Mouse (Mus musculus): Measurements from ENCODE around the gene Nr1h2. TPM values are rescaled to one million over a fixed set of nuclear protein-coding genes. Genes with fewer than 3 reads are reported as not detected.

The Nr1h2 gene
- polyA plus RNA-seq, 1 experiment from 2014 or later, result 74.6 TPM

DNA sequence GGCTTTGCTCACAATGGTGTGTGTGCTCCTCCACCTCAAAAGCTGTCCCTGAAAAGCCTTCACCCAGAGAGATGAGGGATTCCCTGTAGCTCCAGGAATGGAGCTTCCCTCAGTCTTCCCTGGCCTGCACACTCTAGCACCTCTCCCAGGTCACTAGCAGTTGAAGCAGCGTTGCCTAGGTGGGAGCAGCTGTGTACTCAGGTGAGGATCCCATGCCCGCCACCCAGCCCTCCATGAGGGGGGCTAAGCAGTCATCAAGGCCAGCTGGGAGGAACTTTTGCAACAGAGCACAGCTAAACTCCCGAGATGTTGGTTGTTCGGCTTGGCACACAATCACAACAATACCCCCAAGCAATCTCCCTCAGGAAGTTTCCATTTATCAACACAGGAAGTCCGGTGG, 29.0 kb upstream of the Nr1h2 start:
- H3K27ac ChIP-seq, result no peak overlapping the region
- H3K36me3 ChIP-seq (replicated peaks), result no peaks in the 10 kb centered on the region
- H3K4me3 ChIP-seq, result no peak overlapping the region
- no peak for DNase-seq (ENCODE audit: extremely low spot score, low spot score)
- H3K9me3 ChIP-seq, result peaks cover 4% of the 10 kb centered on the region; the same call in 1 of the 2 replicates
- WGBS, result 82% methylated on average over 5 of the region's 5 CpGs
- peaks cover 14% of the 10 kb centered on the region for H3K4me1 ChIP-seq
- peaks cover 32% of the 10 kb centered on the region for H3K27me3 ChIP-seq (ENCODE audit: poor library complexity, severe bottlenecking)

DNA sequence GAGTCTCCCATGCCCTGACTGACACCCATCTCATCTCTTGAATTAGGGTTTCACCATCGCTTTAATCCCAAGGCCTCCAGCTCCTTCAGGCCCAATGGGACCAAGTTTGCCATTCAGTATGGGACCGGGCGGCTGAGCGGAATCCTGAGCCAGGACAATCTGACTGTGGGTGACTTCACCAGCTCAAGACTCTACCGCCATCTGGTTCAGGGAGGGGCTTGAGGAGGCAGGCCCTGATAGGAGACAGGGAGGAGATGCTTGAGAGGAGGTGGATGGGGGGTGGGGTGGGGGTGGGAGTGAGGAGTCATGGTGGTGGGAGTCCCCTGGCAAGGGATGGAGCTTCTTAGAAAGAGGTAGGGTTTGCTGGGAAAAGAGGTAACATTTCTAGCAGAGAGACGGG, 27.9 kb upstream of the Nr1h2 start:
- Histone ChIP-seq H3K9me3 (peaks cover 4% of the 10 kb centered on the region; the same call in 1 of the 2 replicates), H3K27me3 (ENCODE audit: poor library complexity, severe bottlenecking) (peaks cover 21% of the 10 kb centered on the region)
- 79% methylated on average over 6 of the region's 6 CpGs for WGBS

DNA sequence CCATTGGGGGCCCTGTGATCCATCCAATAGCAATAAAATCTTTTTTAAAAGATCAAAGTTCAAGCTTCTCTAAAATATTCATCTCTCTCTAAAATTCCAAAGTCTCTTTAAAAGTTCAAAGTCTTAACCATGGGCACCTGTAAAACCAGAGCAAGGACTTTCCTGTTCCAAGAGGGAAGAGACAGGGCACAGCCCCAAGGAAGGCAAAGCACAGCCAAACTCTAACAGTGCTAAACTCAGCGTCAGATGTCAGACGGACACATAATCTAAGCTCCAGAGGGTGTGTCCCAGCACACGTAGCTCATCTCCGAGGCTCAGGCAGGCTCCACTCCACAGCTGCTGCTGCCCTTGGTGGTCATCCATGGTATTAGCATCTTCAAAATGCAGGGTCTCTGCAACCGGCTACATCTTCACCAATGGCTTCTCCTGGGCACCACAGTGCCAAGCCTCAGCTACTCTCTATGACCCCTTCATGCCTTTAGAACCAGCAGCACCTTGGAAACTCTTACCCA, 22.6 kb upstream of the Nr1h2 start:
- peaks cover 4% of the 10 kb centered on the region; the same call in 1 of the 2 replicates for H3K9me3 ChIP-seq
- no peaks in the 10 kb centered on the region for H3K36me3 ChIP-seq (replicated peaks)
- peaks cover 12% of the 10 kb centered on the region for H3K4me1 ChIP-seq
- WGBS, result 57% methylated on average over 5 of the region's 5 CpGs
- peaks cover 13% of the 10 kb centered on the region; the same call in 1 of the 2 replicates for H3K27me3 ChIP-seq (ENCODE audit: poor library complexity, severe bottlenecking)
- no peak overlapping the region for H3K27ac ChIP-seq
- H3K4me3 ChIP-seq, result no peak overlapping the region
- no peak for DNase-seq (ENCODE audit: extremely low spot score, low spot score)

More for the DNA sequence above, 27.9 kb upstream of the Nr1h2 start:
- H3K36me3 ChIP-seq (replicated peaks), result no peaks in the 10 kb centered on the region
- H3K4me3 ChIP-seq, result no peak overlapping the region
- H3K27ac ChIP-seq, result no peak overlapping the region
- H3K4me1 ChIP-seq, result peaks cover 4% of the 10 kb centered on the region
- DNase-seq (ENCODE audit: extremely low spot score, low spot score), result no peak

DNA sequence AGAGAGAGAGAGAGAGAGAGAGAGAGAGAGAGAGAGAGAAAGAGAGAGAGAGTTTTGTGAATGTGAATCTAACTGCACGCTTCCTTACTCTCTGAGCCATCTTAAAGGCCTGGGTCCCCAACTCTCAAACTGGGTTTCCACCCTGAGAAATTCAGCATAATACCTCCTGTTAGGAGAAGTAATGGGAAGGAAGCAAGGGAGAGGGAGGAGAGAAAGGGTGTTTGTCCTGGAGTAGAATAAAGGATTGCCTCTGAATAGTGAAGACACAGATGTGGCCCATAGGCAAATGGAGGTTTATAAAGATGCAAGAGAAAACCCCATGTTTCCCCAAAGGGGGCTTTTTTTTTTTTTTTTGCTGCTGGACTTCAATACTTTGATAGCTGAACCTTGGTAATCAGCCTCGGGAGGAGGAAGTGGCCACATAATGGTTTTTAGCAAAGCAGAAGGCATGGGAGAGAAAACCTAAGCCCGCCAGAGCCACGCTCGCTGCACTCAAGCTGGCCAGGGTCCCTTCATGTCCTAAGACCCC, 19.3 kb upstream of the Nr1h2 start:
- H3K9me3 ChIP-seq, result no peaks in the 10 kb centered on the region
- no peaks in the 10 kb centered on the region for H3K36me3 ChIP-seq (replicated peaks)
- no peak overlapping the region for H3K27ac ChIP-seq
- H3K4me3 ChIP-seq, result no peak overlapping the region
- DNase-seq (ENCODE audit: extremely low spot score, low spot score), result no peak
- H3K27me3 ChIP-seq (ENCODE audit: poor library complexity, severe bottlenecking), result peaks cover 22% of the 10 kb centered on the region; the same call in 1 of the 2 replicates
- H3K4me1 ChIP-seq, result peaks cover 15% of the 10 kb centered on the region
- 77% methylated on average over 5 of the region's 5 CpGs for WGBS

DNA sequence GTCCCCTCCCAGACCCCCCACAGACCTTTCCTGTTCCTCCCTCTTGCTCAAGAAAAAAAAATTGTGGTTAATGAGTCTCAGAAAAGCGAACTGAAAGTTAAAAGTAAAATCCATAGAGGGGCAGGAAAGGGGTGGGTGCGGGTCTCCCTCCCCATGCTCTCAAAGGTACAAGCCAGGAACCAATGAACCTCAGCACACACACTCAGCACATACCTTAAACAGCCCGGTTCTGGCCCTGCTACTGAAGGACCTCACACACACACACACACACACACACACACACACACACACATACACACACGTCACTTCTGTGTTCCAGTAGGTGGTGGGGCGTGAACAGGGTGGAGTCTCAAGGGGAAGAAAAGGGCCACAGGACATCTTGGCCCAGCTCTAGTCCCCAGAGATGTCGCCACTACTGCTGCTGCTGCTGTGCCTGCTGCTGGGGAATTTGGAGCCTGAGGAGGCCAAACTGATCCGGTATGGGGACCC, 18.5 kb upstream of the Nr1h2 start, which contains the start of gene Napsa:
TSS of gene Napsa (plus strand) at position 168 of the 489 bp plus-strand sequence.
- 40% methylated on average over 7 of the region's 7 CpGs for WGBS
- no peak for DNase-seq (ENCODE audit: extremely low spot score, low spot score)
- Histone ChIP-seq H3K4me1 (peaks cover 15% of the 10 kb centered on the region), H3K27me3 (ENCODE audit: poor library complexity, severe bottlenecking) (peaks cover 25% of the 10 kb centered on the region; the same call in 1 of the 2 replicates), H3K27ac (no peak within 1 kb of the TSS), H3K36me3 (replicated peaks) (no peaks in the 10 kb centered on the region), H3K9me3 (no peaks in the 10 kb centered on the region), H3K4me3 (no peak within 1 kb of the TSS)

DNA sequence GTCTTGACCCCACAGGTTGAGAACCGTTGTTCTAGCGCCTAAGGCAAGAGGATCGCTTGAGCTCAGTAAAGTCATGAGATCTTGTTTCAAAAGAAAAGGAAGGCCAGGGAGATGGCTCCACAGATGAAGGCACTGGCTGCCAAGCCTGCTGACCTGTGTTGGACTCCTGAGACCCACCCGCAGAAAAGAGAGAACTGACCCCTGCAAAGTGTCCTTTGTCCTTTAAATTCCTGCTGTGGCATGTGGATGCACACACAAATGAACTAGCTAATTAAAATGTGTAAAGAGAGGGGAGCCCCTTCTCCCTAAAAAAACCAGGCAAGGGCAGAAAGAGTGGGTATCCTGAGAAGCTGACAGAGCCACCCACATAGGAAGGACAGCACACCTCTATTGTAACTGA, 18.1 kb upstream of the Nr1h2 start:
- Histone ChIP-seq H3K9me3 (no peaks in the 10 kb centered on the region), H3K4me3 (no peak overlapping the region), H3K27me3 (ENCODE audit: poor library complexity, severe bottlenecking) (peaks cover 25% of the 10 kb centered on the region; the same call in 1 of the 2 replicates), H3K27ac (no peak overlapping the region), H3K36me3 (replicated peaks) (no peaks in the 10 kb centered on the region), H3K4me1 (peaks cover 15% of the 10 kb centered on the region)
- 28% methylated on average over 4 of the region's 4 CpGs for WGBS
- no peak for DNase-seq (ENCODE audit: extremely low spot score, low spot score)

DNA sequence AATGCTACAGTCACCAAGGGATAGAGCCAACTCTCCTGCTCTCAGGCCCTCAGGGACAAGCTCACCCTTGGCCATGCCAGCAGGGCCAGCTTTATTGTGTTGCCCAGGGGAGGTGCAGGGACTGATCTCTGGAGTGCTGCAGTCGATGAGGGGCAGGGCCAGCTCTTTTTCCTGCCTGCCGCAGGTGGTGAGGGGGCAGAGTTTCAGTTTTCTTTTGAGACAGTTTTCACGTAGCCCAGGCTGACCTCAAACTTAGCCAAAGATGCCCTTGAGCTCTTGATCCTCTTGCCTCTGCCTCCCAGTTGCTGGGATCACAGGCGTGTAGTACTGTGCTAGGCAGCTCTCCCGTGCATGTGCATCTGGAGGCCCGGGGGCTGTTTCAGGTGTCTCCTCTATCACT, 17.2 kb upstream of the Nr1h2 start:
- Histone ChIP-seq H3K27me3 (ENCODE audit: poor library complexity, severe bottlenecking) (peaks cover 25% of the 10 kb centered on the region; the same call in 1 of the 2 replicates), H3K4me3 (no peak overlapping the region), H3K27ac (no peak overlapping the region), H3K9me3 (no peaks in the 10 kb centered on the region), H3K36me3 (replicated peaks) (no peaks in the 10 kb centered on the region), H3K4me1 (peaks cover 15% of the 10 kb centered on the region)
- 86% methylated on average over 6 of the region's 6 CpGs for WGBS
- no peak for DNase-seq (ENCODE audit: extremely low spot score, low spot score)

DNA sequence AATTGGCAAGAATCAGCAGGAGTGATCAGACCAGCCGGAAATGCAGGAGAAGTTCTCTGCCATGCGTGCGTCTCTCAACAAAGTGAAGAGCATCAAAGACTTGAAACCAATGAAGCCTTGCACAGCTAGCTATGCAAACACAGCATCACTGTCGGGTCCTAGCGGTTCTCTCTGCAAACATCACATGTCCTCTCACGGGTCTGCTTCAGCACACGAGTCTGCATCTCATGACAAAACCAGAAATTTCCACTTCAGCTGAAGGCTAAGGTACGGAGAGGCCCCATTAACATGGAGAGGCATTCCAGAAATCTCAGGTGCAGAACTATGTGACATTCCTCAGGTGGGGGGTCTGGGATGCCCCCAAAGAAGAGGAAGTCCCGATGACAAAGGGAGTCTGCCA, 15.1 kb upstream of the Nr1h2 start:
- no peaks in the 10 kb centered on the region for H3K9me3 ChIP-seq
- 81% methylated on average over 9 of the region's 9 CpGs for WGBS
- no peak overlapping the region for H3K27ac ChIP-seq
- peaks cover 15% of the 10 kb centered on the region for H3K4me1 ChIP-seq
- H3K36me3 ChIP-seq (replicated peaks), result no peaks in the 10 kb centered on the region
- no peak for DNase-seq (ENCODE audit: extremely low spot score, low spot score)
- H3K4me3 ChIP-seq, result no peak overlapping the region
- peaks cover 23% of the 10 kb centered on the region; the same call in 1 of the 2 replicates for H3K27me3 ChIP-seq (ENCODE audit: poor library complexity, severe bottlenecking)

DNA sequence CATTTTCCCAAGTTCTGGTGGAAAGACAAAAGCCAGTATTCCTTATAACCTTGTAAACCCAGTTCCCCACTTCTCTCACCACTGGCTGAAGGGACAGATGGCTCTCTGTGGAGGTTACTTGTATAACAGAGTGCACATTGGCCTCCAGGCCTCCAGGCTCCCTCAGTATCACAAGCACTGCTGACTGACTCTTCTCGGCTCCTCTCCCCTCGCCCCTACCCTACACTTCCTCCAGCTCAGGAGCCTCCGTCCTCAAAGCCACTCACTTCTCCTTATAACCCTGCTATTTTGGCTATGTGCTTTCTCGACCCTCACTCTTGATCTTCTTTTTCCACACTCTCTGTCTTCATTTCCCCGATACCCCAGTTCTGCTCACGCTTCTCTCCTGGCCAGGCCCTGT, 11.7 kb upstream of the Nr1h2 start:
- no peak overlapping the region for H3K4me3 ChIP-seq
- no peak for DNase-seq (ENCODE audit: extremely low spot score, low spot score)
- H3K27ac ChIP-seq, result no peak overlapping the region
- H3K4me1 ChIP-seq, result no peaks in the 10 kb centered on the region
- no peaks in the 10 kb centered on the region for H3K9me3 ChIP-seq
- 81% methylated on average over 6 of the region's 6 CpGs for WGBS
- H3K27me3 ChIP-seq (ENCODE audit: poor library complexity, severe bottlenecking), result 0 out of 2 replicates have a peak, but pooled peaks cover 4% of the 10 kb centered on the region
- no peaks in the 10 kb centered on the region for H3K36me3 ChIP-seq (replicated peaks)

DNA sequence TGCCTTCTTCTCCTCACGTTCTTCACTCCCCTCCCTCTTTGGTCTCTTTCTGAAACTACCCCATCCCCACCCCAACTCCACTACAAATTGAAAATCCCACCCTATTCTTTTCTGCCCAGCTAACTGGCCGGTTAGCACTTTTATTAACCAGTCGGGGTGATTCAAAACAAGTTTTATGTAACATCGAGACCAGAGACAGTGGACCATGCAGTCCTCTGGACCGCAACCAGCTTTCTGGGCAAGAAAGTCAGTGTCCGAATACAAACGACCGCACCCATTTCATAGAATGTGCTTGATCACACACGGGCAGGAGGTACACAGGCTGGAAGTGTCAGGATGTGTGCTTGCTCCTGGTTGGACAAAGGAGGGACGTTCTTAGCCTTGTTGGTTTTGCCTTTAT, 10.7 kb upstream of the Nr1h2 start:
- Histone ChIP-seq H3K27ac (no peak overlapping the region), H3K36me3 (replicated peaks) (no peaks in the 10 kb centered on the region), H3K4me3 (no peak overlapping the region), H3K9me3 (no peaks in the 10 kb centered on the region), H3K4me1 (no peaks in the 10 kb centered on the region), H3K27me3 (ENCODE audit: poor library complexity, severe bottlenecking) (0 out of 2 replicates have a peak, but pooled peaks cover 4% of the 10 kb centered on the region)
- no peak for DNase-seq (ENCODE audit: extremely low spot score, low spot score)
- 87% methylated on average over 10 of the region's 10 CpGs for WGBS

DNA sequence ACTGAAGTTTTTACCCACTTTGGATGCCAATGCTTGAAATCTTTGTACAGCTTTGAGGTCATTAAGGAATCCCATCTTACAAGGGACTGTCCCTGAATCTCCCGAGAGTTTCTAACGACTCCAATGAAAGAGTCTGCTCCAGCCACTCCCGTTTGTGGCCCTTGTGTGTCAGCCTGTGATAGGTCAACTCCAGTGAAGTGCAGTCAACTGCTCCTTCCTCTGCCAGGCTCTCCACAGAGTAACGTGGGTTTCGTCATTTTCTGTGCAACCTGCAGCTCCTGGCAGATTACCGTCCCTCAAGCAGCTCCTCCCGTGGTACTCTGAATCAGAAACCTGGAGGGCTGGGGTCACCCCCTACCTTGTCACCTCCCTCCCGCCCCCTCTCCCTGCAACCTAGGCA, 9.5 kb upstream of the Nr1h2 start:
- no peak for DNase-seq (ENCODE audit: extremely low spot score, low spot score)
- 52% methylated on average over 8 of the region's 8 CpGs for WGBS
- H3K9me3 ChIP-seq, result no peaks in the 10 kb centered on the region

DNA sequence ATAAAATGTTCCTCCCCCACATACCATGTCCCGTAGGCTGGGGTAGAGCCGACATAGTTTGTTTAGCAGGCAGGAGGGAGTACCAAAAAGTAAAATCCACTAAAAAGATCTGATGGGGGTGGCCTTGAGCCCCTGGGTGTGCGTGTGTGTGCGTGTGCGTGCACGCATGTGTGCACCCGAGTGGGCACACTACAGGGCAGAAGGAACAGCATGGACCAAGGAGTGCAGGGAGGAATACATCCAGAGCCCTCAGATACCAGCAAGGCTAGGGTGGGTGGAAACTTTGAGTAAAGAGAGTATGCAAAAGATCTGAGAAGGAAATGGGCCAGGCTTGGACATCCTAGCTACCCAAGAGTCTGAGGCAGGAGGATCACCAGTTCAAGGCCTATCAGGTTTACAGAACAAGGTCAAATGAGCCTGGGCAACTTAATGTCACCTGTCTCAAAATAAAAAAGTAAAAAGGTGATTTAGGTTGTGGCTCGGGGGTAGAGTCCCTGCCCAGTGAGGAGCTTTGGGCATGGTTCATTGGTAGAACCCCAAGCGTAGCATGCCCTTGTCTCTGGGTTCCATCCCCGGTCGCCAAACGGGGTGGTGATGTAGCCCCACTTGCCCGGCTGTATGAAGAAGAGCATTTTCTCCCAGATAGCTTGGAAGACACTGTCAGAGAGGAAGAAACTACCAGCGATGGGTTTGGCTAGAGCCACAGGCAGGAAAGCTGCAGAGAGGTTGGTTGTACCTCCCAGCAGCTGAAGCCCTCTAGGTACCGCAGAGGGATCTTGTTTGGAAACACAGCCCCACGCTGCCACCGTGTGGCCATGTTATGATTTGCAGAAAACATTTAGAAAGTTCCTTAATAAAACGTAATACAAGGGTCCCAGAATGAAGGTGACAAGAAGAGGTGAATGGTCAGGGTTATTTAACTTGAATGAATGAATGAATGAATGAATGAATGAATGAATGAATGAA, 7.0 kb upstream of the Nr1h2 start:
- 57% methylated on average over 18 of the region's 18 CpGs for whole genome bisulfite sequencing
- Histone ChIP-seq H3K36me3 (replicated peaks) (no peaks in the 10 kb centered on the region), H3K27me3 (ENCODE audit: poor library complexity, severe bottlenecking) (no peaks in the 10 kb centered on the region), H3K9me3 (no peaks in the 10 kb centered on the region), H3K27ac (no peak overlapping the region), H3K4me1 (no peaks in the 10 kb centered on the region), H3K4me3 (no peak overlapping the region)
- peak; percentile 74 for DNase-seq (ENCODE audit: extremely low spot score, low spot score)

More for the DNA sequence above, 9.5 kb upstream of the Nr1h2 start:
- H3K4me1 ChIP-seq, result no peaks in the 10 kb centered on the region
- no peaks in the 10 kb centered on the region for H3K36me3 ChIP-seq (replicated peaks)
- H3K27me3 ChIP-seq (ENCODE audit: poor library complexity, severe bottlenecking), result 0 out of 2 replicates have a peak, but pooled peaks cover 4% of the 10 kb centered on the region
- no peak overlapping the region for H3K4me3 ChIP-seq
- no peak overlapping the region for H3K27ac ChIP-seq

Measured in forebrain, embryonic 10.5 days (tissue).